Mouse (Mus musculus) v-Abl transformed pro-B cells (cell line): ENCODE measurements around the gene Atp2b2.

Experiments
- in situ Hi-C, 2 experiments: fragments of 400-800 bp; cut with MboI; formaldehyde crosslinking; loops; one replicate each; pipeline ENCODE4 v1.15.1; 2025; ENCODE audit not compliant: unreplicated experiment in 2 of 2

Atp2b2 gene

DNA sequence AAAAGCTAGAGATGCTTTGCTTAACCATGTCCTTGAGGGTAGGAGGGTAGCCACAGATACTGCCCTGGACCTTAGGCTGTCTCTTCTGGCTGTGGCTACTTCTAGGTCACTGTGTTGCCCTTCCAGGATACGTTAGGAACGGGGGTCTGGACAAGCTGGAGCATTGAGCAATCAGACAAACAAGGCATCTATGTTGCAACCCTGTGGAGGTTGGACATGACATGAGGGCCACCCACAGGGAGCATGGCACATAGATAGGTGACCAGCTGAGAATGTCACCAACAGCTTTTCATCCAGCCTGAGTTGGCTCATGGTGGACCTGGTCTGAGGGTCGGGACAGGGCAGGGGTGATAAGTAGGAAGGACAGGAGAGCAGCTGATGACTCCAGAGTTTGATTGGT, 148.4 kb downstream of the Atp2b2 start:
- in situ Hi-C loops = no loop called here

DNA sequence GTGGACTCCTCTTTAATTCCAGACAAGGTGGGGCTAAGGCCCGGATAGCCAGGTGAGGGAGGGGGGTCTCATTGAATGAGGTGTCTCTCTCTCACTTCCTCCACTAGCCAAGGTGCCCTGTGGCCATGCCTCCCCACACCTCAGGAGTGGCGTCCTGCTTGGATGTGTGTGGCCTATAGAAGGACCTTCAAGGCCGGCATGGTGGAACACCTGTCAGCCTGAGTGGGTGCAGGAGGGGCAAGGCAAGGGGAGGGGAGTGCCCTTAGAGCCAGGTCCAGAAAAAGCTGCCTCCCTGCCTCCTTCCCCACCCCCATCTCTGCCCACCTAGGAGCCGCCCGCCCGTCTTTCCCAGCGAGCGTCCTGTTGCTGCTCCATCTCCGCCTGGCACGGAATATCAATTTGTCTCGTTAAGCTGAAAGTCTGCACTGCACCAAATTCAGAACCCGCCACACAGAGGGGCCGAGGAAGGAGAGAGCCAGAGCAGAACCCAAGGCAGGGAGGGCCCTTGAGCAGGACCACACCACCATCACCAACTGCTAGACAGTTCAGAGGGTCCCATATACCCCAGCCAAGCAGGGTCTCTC, 150.2 kb downstream of the Atp2b2 start:
- in situ Hi-C loops = no loop called here

DNA sequence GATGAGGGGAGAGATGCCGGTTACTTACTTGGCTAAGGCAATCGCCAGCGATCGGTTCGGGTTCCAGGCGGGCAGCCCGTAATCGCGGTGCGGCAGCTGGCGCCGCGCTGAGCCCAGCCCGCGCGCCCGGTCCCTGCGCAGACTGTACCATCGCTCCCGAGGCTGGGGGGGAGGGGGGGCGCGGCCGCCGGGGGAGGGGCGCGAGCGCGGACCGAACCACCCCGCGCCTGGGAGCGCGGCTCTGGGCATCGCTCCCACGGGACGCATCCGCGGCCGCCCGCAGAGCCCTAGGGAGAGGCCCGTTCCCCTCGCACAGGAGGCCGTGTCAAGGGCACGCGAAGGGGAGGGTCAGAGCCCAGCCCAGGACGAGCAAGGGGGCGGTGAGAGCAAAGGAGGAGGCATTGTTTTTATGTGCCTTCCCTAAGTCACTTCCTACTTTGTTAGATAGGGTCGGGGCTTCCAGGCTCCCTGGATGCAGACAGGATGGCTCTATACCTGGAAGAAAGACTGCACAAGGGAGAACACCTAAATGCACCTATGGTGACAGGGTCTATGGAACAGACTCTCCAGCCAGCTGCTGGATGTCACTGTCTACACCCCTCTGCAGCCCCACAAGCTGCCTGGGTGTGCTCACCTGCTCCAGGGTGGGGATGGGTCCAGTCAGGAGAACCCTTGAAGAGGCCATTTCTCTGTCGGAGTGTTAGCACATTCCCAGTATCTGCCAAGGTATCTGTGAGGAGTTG, 151.0 kb downstream of the Atp2b2 start:
- in situ Hi-C loops = no loop called here

DNA sequence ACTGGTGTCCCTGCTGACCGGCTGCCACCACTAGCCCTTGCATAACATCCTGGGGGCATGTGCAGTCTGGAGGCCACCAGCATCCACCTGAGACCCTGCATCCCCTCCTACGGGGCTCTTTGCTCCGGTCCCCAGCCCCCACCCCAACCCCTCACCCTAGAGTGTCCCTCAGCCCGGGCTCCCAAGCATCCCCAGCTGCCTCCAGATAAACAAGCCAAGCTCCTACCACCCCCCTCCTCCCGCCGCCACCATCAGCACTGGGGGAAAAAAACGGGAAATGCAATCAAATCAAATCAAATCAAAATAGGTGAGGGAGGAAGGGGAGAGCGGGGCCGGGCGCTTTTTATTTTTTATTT, 151.6 kb downstream of the Atp2b2 start:
- in situ Hi-C loops = no loop called here

DNA sequence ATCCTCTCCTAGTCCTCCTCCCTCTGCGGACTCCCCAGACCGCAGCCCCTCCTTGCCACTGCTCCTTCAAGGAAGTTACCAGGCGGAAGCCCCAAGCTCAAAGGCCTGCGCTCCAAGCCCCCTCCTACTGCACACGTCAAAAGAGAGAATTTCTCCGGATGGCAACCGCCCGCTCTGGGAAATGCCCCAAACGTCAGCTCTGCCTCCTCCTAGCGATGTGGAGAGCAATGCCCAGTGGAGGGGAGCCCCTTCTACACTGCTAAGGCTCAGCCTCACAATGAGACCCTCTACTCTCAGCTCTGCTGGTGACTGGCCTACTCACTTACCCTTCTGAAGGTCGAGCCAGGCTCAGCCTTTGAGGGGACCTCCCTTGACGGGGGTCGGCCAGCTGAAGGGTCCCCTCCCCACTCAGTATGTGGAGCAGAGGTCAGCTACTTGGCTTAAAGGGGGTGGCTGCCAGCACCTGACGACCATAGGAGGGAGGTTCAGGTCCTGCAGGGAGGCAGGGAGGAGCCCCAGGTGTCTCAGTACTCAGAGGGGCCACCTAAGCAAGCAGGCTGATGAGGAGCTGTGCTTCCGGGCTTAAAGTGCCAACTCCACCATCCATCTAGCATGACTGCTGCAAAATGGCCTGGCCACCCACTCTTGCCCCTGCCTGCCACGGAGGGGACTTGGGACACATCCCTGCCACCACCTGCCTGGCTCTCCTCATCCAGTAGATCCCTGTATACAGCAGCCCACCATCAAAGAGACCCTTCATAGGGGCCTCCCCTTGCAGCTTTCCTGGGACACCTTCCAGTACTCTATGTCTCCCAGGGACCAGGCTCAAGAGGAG, 152.2 kb downstream of the Atp2b2 start:
- in situ Hi-C loops = no loop called here

DNA sequence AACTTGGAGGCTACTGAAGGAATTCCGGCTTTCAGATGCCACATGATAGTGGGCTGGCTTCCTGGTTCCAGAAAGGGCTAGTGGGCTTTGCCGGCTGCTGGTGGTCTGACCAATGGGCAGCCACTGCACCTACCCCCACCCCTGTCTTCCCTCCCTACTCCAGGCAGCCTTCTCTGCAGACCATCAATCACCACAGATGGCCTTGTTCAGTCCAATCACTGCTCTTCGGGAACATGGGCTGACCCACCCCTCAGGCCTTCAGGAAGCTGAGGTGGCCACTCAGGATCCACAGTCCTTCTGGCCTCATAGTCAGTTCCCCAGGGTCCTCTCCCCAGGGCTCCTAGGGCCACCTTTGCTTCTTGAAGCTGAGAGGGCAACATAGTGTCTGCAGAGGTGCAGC, 153.2 kb downstream of the Atp2b2 start:
- in situ Hi-C loops = no loop called here

DNA sequence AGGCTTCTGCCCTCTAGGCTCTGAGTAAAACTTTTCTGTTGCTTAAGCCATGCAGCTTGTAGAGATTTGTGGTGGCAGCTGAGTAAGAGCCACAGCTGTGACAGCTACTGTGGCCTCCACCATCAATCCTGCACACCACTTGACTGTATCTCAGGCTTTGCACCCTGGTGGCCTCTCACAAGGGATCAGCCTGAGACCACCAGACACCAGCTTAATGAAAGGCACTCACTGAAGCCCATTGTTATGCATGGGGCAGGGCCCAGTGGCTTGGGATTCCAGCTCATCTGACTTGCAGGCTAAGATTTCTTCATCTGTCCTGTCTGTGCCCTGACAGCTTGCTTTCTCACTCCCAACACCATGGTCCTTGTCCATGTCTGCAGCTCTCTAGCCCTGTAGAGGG, 155.5 kb downstream of the Atp2b2 start:
- in situ Hi-C loops = no loop called here

DNA sequence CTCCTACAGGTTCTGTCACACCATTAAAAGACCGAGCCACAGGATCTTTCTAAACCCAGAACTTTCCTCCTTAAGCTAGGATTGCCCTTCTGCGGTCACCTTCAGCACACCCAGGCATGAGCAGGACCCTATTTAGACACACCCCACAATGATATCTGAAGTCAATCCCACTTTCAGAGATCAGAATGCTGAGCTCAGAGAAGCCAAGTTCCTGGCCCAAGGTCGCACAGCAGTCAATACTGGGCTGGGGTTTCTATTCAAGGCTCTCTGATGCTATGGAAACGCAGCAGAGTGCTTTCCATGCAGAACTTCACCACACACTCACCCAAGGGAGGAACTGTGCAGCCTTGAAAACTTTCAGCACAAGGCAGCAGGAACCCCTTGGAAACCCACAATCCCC, 157.6 kb downstream of the Atp2b2 start:
- in situ Hi-C loops = no loop called here

DNA sequence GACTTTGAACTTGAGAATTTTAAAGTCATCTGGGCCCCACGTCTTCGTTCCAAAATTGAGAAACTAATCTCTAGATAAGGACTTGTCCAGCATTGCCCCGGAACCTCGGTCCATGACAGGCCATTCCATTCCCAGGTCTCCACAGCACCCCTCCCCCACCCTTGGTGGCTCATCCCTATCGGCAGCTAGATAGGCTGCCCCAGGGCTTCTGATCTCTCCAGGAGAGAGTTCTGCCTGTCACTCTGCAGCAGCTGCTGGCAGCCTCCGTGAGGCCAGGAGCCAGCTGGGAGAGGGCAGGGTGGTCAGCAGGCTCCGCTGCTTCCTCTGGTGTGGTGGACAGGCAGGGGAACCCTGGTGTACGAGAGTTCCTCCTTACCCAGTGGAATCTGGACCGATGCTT, 159.2 kb downstream of the Atp2b2 start:
- in situ Hi-C loops = no loop called here

DNA sequence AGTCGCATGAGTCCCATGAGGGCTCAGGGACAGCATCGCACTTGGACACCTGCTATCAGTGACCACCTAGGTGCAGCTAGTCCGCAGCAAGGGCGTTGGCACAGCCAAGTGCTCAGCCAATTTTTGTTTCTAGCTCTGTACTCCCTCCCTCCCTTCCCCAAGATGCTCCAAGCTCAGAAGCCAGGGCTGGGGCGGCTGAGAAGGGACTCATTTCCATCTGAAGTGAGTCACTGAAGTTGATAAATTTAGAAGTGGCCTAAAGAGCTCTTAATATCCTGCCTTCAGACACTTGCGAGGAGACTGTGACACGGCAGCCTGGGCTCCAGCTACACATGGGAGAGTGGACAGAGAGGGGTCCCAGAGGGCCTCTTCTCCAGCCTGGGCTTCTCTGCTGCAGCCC, 160.0 kb downstream of the Atp2b2 start:
- in situ Hi-C loops = no loop called here

DNA sequence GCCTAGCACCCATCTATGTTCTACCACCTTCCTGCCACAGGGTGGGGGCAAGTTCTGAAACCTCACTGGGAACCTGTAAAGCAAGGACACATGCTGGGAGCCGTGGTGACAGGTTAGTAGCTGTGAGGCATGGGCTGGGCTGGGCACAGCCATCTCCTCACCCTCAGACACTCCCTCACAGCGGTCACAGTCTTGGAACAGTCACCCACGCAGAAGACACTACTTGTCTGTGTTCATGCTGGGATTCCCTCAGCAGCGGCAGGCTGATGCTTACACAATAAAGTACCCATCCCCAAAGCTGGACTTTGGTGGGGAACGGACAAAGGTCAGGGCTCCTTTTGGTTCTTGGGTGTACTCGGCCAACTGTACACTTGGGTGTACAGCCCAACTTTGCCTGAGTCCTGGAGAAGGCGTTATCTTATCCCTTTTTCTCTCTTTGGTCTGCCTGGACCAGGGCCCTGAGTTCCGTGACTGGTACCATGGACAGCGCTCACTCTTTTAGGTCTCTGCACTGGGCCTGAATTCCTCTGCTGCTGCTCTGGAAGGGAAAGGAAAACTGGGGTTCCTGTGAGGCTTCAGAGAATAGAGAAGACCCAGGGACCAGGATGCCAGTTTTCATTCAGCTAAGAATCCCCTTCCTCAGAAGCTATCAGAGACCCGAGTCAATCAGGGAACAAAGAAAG, 160.7 kb downstream of the Atp2b2 start:
- in situ Hi-C loops = no loop called here

DNA sequence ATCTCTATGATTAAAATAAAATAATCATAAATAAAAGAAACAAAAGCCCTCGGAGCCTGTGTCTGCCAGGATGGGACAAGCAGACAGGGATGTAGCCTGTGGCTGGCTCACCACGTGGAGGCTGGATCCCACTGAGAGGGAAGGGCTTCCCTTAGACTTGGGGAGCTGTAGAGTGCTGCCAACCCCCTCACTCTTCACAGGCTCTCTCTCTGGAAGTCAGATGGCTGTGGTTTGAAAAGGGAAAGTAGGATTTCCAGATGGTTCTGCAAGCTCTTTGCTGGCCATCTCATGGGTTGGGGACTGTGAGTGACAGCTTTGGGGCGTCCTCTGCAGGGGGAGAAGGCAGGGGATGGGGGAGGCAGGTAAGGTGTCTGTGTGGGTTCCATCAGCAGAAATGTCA, 163.0 kb downstream of the Atp2b2 start:
- in situ Hi-C loops = no loop called here

DNA sequence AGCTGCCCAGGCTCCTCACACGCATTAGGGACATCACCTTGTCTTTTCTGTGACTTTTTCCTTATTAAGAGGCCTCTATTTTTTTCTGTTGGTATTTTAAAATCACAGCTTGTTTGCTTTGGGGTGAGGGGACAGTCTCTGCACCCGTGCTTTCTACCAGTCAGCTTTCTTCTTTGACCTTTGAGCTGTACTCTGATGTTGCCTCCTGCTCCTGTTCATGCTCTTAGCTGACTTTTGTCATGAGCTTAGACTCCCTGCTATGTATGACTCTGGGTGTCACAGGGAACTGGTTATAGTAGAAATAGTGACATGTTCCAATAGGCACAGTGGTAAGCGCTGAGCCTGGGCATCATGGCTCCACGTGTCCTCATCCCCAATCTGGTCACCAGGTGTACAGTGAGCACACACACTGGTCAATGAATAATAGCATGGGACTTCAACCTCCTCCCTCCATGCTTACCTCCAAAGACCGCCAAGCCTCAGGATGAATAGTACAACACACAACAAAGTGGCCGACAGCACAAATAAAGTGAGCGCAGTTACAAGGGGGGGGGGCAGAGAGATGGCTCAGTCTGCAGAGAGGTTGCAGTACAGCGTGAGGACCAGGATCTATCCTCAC, 163.8 kb downstream of the Atp2b2 start:
- in situ Hi-C loops = no loop called here

DNA sequence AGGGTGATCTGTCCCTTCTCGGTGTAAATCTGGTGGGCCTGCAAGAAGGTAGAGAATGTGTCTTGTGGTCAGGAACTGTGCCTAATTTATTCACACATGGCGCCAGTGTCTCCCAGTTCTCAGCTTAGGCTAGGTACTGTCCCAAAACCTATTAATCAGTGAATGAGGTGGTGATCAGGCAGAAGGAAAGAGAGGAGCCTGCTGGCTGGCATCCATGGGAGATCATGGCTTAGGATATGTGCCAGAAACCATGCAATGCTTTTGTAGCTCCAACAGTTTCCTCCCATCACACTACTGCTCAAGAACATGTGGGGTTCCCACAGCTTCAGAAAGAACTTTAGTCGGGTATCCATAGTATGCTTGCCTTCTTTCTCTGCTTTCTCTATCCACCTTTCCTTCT, 165.8 kb downstream of the Atp2b2 start:
- in situ Hi-C loops = no loop called here

DNA sequence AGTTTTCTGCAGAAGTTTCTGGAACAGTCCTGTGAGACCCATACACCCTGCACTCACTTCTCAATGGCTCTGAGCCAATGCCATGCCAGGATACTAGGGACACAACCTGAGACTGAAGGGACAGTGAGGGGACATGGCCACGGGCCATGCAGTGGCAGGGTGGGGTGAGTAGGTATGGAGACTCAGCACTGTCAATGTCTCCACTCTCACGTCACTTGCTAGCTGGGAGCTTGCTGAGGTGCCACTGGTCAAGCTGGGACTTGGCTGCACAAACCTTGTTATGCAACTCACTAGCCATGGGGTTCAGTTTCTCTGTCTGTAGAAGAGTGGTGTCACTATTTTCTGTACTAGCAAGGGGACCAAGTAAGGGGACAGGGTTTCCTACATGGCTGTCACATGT, 167.2 kb downstream of the Atp2b2 start:
- in situ Hi-C loops = no loop called here

DNA sequence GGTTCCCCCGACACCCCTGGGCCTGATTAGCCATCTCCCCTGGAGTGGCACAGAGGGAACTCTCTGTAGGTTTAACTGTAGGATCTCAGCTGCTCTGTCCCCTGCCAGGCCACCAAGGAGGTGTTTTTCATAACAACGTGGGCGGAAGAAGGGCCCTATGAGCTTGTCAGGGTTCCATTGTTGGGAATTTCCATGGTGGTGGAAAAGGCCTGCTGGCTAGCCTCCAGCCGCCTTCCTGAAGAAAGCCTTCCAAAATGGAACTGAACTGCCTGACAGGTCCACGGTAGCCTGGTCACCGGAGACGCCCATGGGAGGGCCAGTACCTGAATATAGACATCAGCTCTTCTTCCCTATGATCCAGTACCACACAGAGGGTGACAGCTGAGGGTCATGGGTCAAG, 169.8 kb downstream of the Atp2b2 start:
- in situ Hi-C loops = no loop called here

DNA sequence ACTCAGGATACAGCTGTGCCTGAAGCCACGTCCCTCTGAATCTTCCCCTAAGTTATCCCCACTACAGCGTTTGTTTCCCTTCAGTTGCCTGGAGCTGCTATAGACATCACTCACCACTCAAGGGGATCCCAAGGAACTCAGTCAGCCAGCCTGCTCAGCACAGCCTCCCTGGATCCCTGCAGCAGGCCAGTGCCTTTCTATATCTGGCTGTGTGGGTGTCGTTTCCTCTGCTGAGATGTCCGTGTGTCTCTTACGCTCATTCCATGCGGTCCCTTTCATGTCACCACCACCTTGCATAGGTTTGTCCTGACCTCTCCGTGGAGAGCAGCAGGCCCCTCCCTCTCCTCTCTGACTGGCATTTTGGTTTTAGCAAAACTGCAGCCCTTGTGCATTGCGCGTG, 171.6 kb downstream of the Atp2b2 start:
- in situ Hi-C loops = no loop called here

DNA sequence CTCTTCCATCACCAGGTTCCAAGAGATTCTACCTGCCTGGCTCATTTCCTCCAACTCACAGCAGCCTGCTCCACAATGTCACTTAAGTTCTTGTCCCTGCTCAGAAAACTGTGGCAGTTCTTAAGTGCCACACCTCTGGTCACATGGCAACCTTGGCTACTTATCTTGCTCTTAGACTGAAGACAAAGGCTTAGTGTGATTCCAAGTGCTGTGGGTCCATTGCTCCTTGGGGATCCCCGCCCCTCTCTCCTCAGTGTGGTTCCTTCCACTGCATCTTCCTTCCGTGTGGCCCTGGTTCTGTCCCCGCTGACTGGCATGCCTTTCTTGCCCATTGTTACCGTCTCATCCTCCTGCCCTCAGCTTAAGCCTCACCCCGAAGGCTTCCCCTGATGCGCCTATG, 173.9 kb downstream of the Atp2b2 start:
- in situ Hi-C loops = no loop called here

DNA sequence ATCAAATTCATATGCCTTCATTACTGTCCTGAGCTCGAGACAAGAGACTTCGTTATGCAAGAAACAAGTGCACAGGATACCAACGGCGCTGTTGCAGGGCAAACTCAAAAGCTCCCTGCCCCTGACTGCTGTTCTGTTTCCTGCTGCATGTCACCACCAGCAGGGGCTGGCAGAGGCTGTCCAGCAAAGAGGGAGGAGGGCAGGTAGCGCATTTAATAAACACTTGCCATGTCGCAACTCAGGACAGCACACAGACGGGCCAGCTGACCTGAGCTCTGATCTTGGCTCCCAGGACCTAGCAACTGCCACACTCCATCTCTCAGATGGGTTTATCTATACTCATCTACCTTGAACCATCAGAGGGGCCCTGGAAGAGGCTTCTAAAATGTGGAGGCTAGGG, 176.7 kb downstream of the Atp2b2 start:
- in situ Hi-C loops = no loop called here

DNA sequence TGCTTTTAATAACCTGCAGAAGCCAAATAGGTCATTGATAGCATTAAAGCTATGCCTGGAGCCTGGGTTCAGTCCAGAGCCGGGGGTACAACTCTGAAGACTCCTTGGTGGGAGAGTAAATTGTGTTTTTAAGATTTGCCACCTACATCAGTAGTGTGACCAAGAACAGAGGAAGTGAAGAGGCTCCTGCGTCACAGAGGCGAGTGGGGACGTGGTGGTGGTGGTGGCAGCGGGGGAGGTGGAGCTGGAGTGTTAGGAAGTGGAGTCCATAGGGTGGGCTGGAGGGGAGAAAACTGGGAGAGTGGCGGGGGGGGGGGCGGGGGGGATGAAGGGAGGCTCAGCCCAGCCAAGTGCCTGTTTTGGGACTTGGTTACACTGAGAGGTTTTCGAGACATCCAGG, 177.6 kb downstream of the Atp2b2 start:
- in situ Hi-C loops = no loop called here

DNA sequence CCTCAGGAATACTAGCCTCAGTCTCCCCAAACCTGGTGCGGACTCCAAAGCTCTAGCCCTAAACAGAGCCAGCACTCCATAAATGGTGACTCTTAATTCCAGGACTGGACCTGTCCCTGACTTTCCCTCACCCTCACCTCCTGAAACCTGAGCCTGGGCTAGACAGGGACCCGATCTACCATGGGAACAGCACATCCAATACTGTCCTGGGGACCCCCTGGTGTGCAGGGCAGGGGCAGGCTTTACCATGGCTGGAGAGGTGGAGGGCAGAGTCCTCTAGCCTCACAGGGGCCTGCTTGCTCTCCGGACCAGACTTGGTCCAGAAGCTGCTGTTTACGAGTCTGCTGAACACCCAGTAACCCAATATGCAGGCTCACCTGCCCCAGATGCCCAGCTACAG, 179.5 kb downstream of the Atp2b2 start:
- in situ Hi-C loops = no loop called here
